Mouse (Mus musculus): ENCODE measurements at regions not wholly inside any gene's neighbourhood (a gene's known extent, or its start where the extent isn't known, plus 50 kb on each side); places are given as distances from the start of the nearest gene placed in this dataset.
A peak's percentile ranks its signal among the peaks of the same experiment; 100 is the strongest.

GRCm38 (mm10) chr1:23264251-23264650 is 133.3 kb downstream of the Ogfrl1 start:
- Histone ChIP-seq H3K36me3 (ENCODE audit: control insufficient read depth, insufficient read depth, low read length) (peaks cover 5% of the 10 kb centered on the region), H3K79me2 (ENCODE audit: control insufficient read depth, insufficient read depth, low read length) (peaks cover 9% of the 10 kb centered on the region; the same call in 1 of the 2 replicates), H3K27ac (replicated peaks; ENCODE audit: insufficient read depth, low read depth, low read length) (no peak overlapping the region; the same call in 1 of the 2 replicates), H3K9ac (ENCODE audit: low read depth, low read length) (0 out of 2 replicates have a peak overlapping the region, but pooled peaks have one; percentile 2), H3K4me3 (ENCODE audit: insufficient read depth, low read depth, low read length) (no peak overlapping the region), H3K4me1 (ENCODE audit: control insufficient read depth, insufficient read depth, low read length) (peaks cover 18% of the 10 kb centered on the region), H3K27me3 (ENCODE audit: control insufficient read depth, insufficient read depth, low read length) (no peaks in the 10 kb centered on the region)
- no peak for DNase-seq (ENCODE audit: extremely low read depth, low read depth, low spot score)
- 27% methylated on average over 3 of the region's 3 CpGs for WGBS
- TF ChIP-seq CTCF (IDR thresholded peaks at IDR 0.05; ENCODE audit: low read depth, low read length) (no peak), POLR2A (IDR thresholded peaks at IDR 0.05; ENCODE audit: extremely low read depth, insufficient read depth, low read length) (no peak)

GRCm38 (mm10) chr1:23263798-23264197 is 133.8 kb downstream of the Ogfrl1 start:
- peaks cover 12% of the 10 kb centered on the region; the same call in 1 of the 2 replicates for H3K79me2 ChIP-seq (ENCODE audit: control insufficient read depth, insufficient read depth, low read length)
- peaks cover 21% of the 10 kb centered on the region for H3K4me1 ChIP-seq (ENCODE audit: control insufficient read depth, insufficient read depth, low read length)
- no peak overlapping the region for H3K9ac ChIP-seq (ENCODE audit: low read depth, low read length)
- WGBS, result 26% methylated on average over 4 of the region's 4 CpGs
- no peak for DNase-seq (ENCODE audit: extremely low read depth, low read depth, low spot score)
- H3K27me3 ChIP-seq (ENCODE audit: control insufficient read depth, insufficient read depth, low read length), result no peaks in the 10 kb centered on the region
- TF ChIP-seq CTCF (IDR thresholded peaks at IDR 0.05; ENCODE audit: low read depth, low read length) (no peak), POLR2A (IDR thresholded peaks at IDR 0.05; ENCODE audit: extremely low read depth, insufficient read depth, low read length) (no peak)
- H3K4me3 ChIP-seq (ENCODE audit: insufficient read depth, low read depth, low read length), result no peak overlapping the region
- peaks cover 3% of the 10 kb centered on the region; the same call in 1 of the 2 replicates for H3K36me3 ChIP-seq (ENCODE audit: control insufficient read depth, insufficient read depth, low read length)
- H3K27ac ChIP-seq (replicated peaks; ENCODE audit: insufficient read depth, low read depth, low read length), result 0 out of 2 replicates have a peak overlapping the region, but pooled peaks have one; percentile 13

- no peak overlapping the region for H3K27ac ChIP-seq (replicated peaks; ENCODE audit: insufficient read depth, low read depth, low read length)
- no peak overlapping the region for H3K9ac ChIP-seq (ENCODE audit: low read depth, low read length)
- H3K4me3 ChIP-seq (ENCODE audit: insufficient read depth, low read depth, low read length), result no peak overlapping the region
- H3K27me3 ChIP-seq (ENCODE audit: control insufficient read depth, insufficient read depth, low read length), result no peaks in the 10 kb centered on the region
- WGBS, result 22% methylated on average over 3 of the region's 3 CpGs
- TF ChIP-seq CTCF (IDR thresholded peaks at IDR 0.05; ENCODE audit: low read depth, low read length), result no peak
- no peak for TF ChIP-seq POLR2A (IDR thresholded peaks at IDR 0.05; ENCODE audit: extremely low read depth, insufficient read depth, low read length)
- peaks cover 2% of the 10 kb centered on the region; the same call in 1 of the 2 replicates for H3K36me3 ChIP-seq (ENCODE audit: control insufficient read depth, insufficient read depth, low read length)
- H3K79me2 ChIP-seq (ENCODE audit: control insufficient read depth, insufficient read depth, low read length), result peaks cover 7% of the 10 kb centered on the region; the same call in 1 of the 2 replicates
- H3K4me1 ChIP-seq (ENCODE audit: control insufficient read depth, insufficient read depth, low read length), result peaks cover 21% of the 10 kb centered on the region
- no peak for DNase-seq (ENCODE audit: extremely low read depth, low read depth, low spot score)
Measured at GRCm38 (mm10) chr1:23261652-23262051, 135.9 kb downstream of the Ogfrl1 start.

DNA sequence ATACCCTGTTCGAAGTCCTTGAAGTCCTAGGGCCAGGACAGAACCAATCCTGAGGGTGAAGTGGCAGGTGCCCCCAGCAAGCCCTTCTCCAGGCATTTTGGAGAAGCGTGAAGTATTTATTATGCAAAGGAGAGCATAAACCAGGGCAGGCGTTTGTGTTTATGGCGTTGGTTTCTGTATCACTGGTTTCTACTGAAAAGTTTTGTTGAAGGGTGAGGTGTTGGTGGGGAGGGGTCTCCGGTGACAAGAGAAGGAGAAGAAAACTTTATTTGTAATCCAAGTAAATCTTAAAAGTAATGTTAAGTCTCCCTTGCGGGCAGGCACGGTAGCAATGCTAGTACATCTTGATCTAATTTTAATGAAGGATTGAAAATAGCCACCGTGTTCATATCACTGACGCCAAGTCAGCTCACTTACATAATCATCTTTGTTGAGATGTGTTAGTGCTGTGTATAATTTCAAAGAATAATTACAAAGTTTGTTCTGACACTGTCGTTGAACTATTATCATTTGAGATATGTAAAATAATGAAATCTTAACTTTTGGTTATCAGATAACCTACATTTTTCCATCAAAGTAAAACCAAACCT is 140.2 kb downstream of the Ogfrl1 start:
- Histone ChIP-seq H3K27me3 (ENCODE audit: control insufficient read depth, insufficient read depth, low read length) (no peaks in the 10 kb centered on the region), H3K9ac (ENCODE audit: low read depth, low read length) (peak overlapping the region; percentile 95), H3K27ac (replicated peaks; ENCODE audit: insufficient read depth, low read depth, low read length) (peak overlapping the region; percentile 89), H3K4me3 (ENCODE audit: insufficient read depth, low read depth, low read length) (peak overlapping the region; percentile 82), H3K36me3 (ENCODE audit: control insufficient read depth, insufficient read depth, low read length) (peaks cover 2% of the 10 kb centered on the region; the same call in 1 of the 2 replicates), H3K4me1 (ENCODE audit: control insufficient read depth, insufficient read depth, low read length) (peaks cover 18% of the 10 kb centered on the region), H3K79me2 (ENCODE audit: control insufficient read depth, insufficient read depth, low read length) (peaks cover 3% of the 10 kb centered on the region; the same call in 1 of the 2 replicates)
- TF ChIP-seq CTCF (IDR thresholded peaks at IDR 0.05; ENCODE audit: low read depth, low read length) (no peak), POLR2A (IDR thresholded peaks at IDR 0.05; ENCODE audit: extremely low read depth, insufficient read depth, low read length) (no peak)
- WGBS, result 9% methylated on average over 10 of the region's 10 CpGs
- DNase-seq (ENCODE audit: extremely low read depth, low read depth, low spot score), result no peak

DNA sequence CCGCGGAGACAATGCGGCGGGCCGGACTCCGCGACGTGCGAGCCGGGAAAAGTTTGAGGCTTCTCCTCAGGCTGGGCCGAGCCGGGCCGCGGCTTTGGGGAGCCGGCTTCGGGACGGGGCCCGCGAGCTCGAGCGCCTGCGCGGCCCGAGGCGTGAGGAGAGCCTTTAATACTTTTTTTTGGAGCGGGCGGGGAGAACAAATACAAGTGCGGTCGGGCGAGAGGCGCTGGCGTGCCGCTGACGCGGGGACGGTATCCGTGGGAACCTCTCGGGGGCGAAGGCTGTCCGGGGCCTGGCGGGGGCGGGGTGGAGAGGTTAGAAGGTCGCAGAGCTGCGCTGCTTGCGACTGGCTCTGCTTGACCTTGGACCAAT is 141.0 kb downstream of the Ogfrl1 start:
- DNase-seq (ENCODE audit: extremely low read depth, low read depth, low spot score), result peak; percentile 84

More for the DNA sequence above, 141.0 kb downstream of the Ogfrl1 start:
- WGBS, result under 1% methylated on average over 45 of the region's 45 CpGs
- TF ChIP-seq CTCF (IDR thresholded peaks at IDR 0.05; ENCODE audit: low read depth, low read length), result no peak
- Histone ChIP-seq H3K27ac (replicated peaks; ENCODE audit: insufficient read depth, low read depth, low read length) (peak overlapping the region; percentile 90), H3K4me3 (ENCODE audit: insufficient read depth, low read depth, low read length) (peak overlapping the region; percentile 82), H3K27me3 (ENCODE audit: control insufficient read depth, insufficient read depth, low read length) (no peaks in the 10 kb centered on the region), H3K9ac (ENCODE audit: low read depth, low read length) (peak overlapping the region; percentile 95), H3K36me3 (ENCODE audit: control insufficient read depth, insufficient read depth, low read length) (peaks cover 2% of the 10 kb centered on the region; the same call in 1 of the 2 replicates), H3K4me1 (ENCODE audit: control insufficient read depth, insufficient read depth, low read length) (peaks cover 16% of the 10 kb centered on the region), H3K79me2 (ENCODE audit: control insufficient read depth, insufficient read depth, low read length) (peaks cover 3% of the 10 kb centered on the region; the same call in 1 of the 2 replicates)

All from liver, adult 2 months (tissue).